Mouse (Mus musculus) embryonic facial prominence, embryonic 11.5 days (tissue): ENCODE measurements around the gene Six3. TPM values are rescaled to one million over a fixed set of nuclear protein-coding genes. Genes with fewer than 3 reads are reported as not detected.

Experiments used
- ATAC-seq: fragments of 200-750 bp; cut with Nextera tagmentation; replicated peaks from 2 replicates; pipeline ENCODE4 v1.8.0; 2017; ENCODE audit warnings: low read depth; ENCODE audit not compliant: insufficient number of reproducible peaks, low FRiP score, low TSS enrichment
- DNase-seq: peaks from one replicate; pipeline ENCODE4 v3.0.0-alpha.2; 2015; ENCODE audit warnings: low spot score
- H3K27ac ChIP-seq: fragments of 300-500 bp; sonication (generic); replicated peaks from 2 replicates; pipeline ENCODE4 v1.5.1; 2014; ENCODE audit warnings: mild to moderate bottlenecking, low read depth, low read length, control low read depth
- H3K27me3 ChIP-seq: fragments of 300-500 bp; sonication (generic); 2 replicates; pipeline ENCODE4 v1.6.1; 2014; ENCODE audit warnings: mild to moderate bottlenecking, low read length, moderate library complexity, mixed read lengths; ENCODE audit not compliant: control insufficient read depth, insufficient read depth
- H3K36me3 ChIP-seq: fragments of 300-500 bp; sonication (generic); replicated peaks from 2 replicates; pipeline ENCODE4 v1.6.1; 2014; ENCODE audit warnings: low read depth, mild to moderate bottlenecking, low read length, moderate library complexity, mixed read lengths; ENCODE audit not compliant: control insufficient read depth, insufficient read depth
- H3K4me1 ChIP-seq: fragments of 300-500 bp; sonication (generic); 2 replicates; pipeline ENCODE4 v1.6.1; 2014; ENCODE audit warnings: low read length, mixed read lengths; ENCODE audit not compliant: control insufficient read depth, insufficient read depth
- H3K4me2 ChIP-seq: fragments of 300-500 bp; sonication (generic); 2 replicates; pipeline ENCODE4 v1.6.1; 2014; ENCODE audit warnings: low read depth, mild to moderate bottlenecking, control low read depth, low read length, moderate library complexity
- H3K4me3 ChIP-seq: fragments of 300-500 bp; sonication (generic); 2 replicates; pipeline ENCODE4 v1.5.1; 2014; ENCODE audit warnings: low read depth, low read length, control low read depth
- H3K9ac ChIP-seq: fragments of 300-500 bp; sonication (generic); replicated peaks from 2 replicates; pipeline ENCODE4 v1.6.1; 2014; ENCODE audit warnings: mild to moderate bottlenecking, control low read depth, low read length
- H3K9me3 ChIP-seq: fragments of 300-500 bp; sonication (generic); replicated peaks from 2 replicates; pipeline ENCODE4 v1.6.1; 2016; ENCODE audit warnings: mild to moderate bottlenecking, low read length, inconsistent platforms, mixed read lengths; ENCODE audit not compliant: control insufficient read depth
- WGBS: fragments of 180-500 bp; shearing (Covaris S2); extraction: QIAGEN DNeasy Blood & Tissue Kit; methylation state at CpG from one replicate; pipeline ENCODE4 v1.1.7; 2014; 5-methylcytosine and 5-hydroxymethylcytosine counted together
- polyA plus RNA-seq: library from polyadenylated mRNA; unstranded; fragments of >200 nt; fragmentation: Nextera tagmentation; extraction: Ambion mirVana; gene quantifications from 2 replicates; pipeline ENCODE4 v1.2.1, GENCODE M21; 2014

Six3 gene
- polyA plus RNA-seq, 1 experiment from 2014 or later, result 9.5 TPM

DNA sequence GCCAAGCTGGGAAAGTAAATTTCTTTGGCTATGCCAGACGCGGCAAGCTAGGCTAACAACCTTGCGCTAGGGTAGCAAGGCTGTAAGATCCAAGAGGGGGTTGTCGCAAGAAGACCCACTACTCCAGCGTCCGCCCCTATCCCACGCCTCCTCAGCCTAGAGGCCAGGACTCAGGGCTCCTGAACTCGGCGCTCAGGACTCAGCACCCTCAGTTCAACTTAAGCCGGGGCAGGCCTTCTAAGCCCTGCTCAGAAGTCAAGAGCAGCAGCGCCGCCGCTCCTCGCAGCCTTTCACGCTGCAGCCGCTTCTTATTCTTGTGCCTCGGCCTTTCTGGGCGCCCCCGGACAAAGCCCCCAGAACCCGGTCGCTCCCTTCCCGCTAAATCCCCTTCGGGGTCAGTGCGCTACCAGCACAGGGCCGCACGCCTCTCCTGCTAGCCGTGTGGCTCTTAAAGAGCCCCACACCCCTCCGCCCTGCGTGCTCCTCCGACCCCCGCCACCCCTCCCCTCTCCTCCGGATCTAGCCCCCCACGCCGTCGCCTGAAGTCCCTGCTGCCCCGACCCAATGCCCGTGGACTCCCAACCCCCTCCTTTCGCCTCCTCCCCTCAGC is 1.4 kb downstream of the Six3 start:
- no peaks in the 10 kb centered on the region for H3K9me3 ChIP-seq
- H3K4me3 ChIP-seq, result peak overlapping the region; percentile 29
- peaks cover 90% of the 10 kb centered on the region for H3K27me3 ChIP-seq
- no peak for ATAC-seq
- peak overlapping the region; percentile 34 for H3K4me2 ChIP-seq
- WGBS, result under 1% methylated on average over 38 of the region's 38 CpGs
- H3K36me3 ChIP-seq, result no peaks in the 10 kb centered on the region
- peak; percentile 34 for DNase-seq
- peak overlapping the region; percentile 53 for H3K9ac ChIP-seq
- peak overlapping the region; percentile 56; the same call in 1 of the 2 replicates for H3K27ac ChIP-seq
- H3K4me1 ChIP-seq, result 0 out of 2 replicates have a peak, but pooled peaks cover 4% of the 10 kb centered on the region

DNA sequence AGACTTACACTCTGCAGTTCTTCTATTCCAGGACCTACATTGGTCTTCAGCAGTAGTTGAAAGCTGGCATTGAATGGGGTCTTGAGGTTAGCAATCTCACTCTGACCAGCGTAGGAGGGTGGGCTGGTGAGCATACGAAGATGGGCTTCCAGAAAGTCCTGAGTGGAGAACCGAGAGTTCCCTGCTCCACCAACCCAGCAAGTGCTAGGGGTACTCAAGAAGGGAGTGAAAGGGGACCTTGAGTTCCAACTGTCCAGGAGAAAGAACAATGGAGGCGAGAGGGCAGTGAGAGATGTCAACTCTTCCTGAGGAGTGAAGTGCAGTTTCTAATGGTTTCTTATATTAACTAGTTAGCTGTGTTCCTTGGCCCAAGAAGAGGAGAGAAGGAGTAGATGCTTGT is 2.2 kb downstream of the Six3 start:
- Histone ChIP-seq H3K36me3 (no peaks in the 10 kb centered on the region), H3K9ac (peak overlapping the region; percentile 53), H3K27ac (no peak overlapping the region), H3K4me3 (peak overlapping the region; percentile 29), H3K9me3 (no peaks in the 10 kb centered on the region), H3K27me3 (peaks cover 90% of the 10 kb centered on the region), H3K4me1 (0 out of 2 replicates have a peak, but pooled peaks cover 4% of the 10 kb centered on the region), H3K4me2 (peak overlapping the region; percentile 34)
- no peak for DNase-seq
- ATAC-seq, result no peak
- WGBS, result 4% methylated on average over 4 of the region's 4 CpGs

DNA sequence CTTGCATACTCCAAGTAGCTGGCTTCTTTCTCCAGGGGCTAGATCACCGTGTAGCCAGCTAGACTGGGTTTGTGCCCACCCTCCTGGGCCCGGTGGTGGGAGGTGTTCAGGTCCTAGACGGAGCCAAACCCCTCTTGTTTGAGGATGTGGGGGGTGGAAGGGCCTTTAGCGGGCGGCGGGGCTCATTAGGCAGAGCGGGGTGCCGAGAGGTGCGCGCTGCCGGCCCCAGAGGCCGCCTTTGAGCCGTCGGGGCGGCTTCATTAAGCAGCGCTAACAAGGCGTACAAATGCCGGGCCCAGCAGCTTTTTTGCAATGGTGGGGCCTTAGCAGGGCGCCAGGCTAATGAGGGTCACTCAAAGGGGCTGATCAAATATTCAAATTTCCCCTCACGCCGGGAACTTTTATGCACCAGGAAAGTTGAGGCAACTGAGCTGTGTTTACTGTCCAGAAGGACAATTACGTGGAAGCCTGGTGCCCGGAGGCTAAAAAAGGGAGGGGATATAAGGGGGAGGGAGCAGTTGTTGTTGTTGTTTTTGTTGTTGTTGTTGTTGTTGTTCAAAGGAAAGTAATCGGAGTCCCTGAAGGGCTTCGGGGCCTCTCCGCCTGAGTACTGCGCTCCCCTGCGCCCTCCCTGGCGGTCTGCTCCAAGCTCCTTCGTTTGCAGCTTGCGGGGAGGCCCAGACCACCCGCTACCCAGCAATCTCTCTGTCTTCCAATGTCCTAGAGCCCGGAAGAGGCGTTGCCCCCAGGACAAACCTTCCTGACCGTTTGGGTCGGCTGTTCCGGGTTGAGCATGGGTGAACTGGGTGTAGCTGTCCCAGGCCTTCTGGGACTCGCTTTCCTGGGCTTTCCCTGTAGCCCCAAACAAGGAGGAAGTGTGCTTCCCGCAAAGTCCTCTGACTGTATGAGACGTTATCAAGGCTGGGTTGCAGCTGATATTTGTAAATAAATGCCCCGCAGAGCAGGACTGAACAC is 3.4 kb downstream of the Six3 start:
- Histone ChIP-seq H3K4me2 (peak overlapping the region; percentile 1), H3K27ac (peak overlapping the region; percentile 41; the same call in 1 of the 2 replicates), H3K27me3 (peaks cover 91% of the 10 kb centered on the region), H3K4me3 (peak overlapping the region; percentile 38), H3K9me3 (no peaks in the 10 kb centered on the region), H3K4me1 (0 out of 2 replicates have a peak, but pooled peaks cover 4% of the 10 kb centered on the region), H3K36me3 (no peaks in the 10 kb centered on the region), H3K9ac (peak overlapping the region; percentile 42)
- peak; percentile 57 for DNase-seq
- under 1% methylated on average over 41 of the region's 41 CpGs for WGBS
- ATAC-seq, result no peak

DNA sequence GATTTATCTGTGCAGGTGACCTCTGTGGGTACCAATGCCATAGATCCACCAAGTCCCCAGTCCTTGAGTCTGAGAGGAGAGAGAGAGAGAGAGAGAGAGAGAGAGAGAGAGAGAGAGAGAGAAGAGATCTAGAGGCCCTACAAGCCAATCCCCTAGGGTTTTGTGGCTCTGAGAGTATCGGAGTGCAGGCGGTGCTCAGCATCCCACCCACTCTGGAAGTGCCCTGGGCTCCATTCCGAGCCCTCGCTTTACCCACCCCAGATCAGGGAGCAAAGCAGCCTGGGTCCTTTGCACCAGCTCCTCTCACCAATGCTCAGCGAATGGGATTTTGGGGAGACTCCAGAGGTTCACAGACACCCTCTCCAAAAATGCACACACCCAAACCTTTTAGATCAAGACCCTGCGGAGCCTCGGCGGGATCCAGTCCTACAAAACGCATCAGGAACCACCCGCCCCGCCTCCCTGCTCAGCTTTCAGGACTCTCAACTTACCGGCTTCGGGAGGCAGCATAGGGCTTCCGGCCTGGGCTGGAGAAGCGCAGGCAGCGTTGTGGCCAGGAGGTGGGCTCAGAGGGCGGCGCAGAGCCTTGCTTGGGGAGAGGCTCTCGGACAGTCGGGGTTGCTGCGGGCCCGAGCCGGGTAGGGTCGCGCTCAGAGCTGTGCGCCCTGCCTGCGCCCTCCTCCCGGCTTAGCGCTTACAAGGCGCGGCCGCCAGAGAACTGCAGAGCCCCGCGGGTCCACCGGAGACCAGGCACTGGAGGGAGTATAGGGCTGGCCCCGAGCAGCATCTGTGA is 4.4 kb downstream of the Six3 start:
- Histone ChIP-seq H3K9me3 (no peaks in the 10 kb centered on the region), H3K36me3 (no peaks in the 10 kb centered on the region), H3K4me1 (0 out of 2 replicates have a peak, but pooled peaks cover 4% of the 10 kb centered on the region), H3K27me3 (peaks cover 89% of the 10 kb centered on the region), H3K27ac (peak overlapping the region; percentile 76), H3K4me2 (peak overlapping the region; percentile 52), H3K4me3 (peak overlapping the region; percentile 38), H3K9ac (peak overlapping the region; percentile 59)
- WGBS, result under 1% methylated on average over 36 of the region's 36 CpGs
- peak; percentile 72 for DNase-seq
- peak; percentile 32 for ATAC-seq

DNA sequence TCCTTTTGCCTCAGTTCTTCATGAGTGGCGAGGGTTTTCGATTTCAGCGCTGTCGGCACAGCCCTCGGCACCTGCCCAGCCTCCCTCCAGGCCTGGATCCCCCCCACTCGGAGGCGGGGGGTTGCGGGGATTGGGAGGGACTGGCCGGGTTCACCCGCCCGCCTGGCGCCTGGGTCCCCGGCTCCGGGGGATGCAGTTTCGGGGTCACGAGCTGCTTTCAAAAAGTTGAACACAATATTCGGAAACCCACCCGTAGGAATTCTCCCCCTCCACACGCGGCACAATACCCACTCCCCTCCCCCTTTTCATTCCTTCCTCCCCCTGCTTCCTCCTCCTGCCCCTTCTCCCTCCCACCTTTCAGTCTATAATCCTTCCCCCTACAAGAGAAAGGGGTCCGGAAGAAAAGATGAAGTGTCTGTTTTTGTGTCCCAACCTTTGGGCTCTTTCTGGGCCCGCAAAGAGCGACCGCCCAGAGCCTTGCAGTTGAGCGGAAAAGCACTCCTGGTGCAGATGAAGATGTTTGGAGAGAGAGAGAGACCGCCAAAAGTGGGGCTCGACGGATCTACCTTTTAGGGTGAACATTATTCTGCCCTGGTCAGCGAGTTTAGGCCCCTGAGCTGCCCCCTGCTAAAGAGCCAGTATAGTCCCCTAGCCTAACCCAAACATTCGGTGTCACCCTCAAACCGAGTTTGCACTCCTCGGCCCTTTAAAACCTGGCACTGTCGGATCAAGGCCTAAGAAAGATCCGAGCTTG is 5.1 kb downstream of the Six3 start:
- under 1% methylated on average over 34 of the region's 34 CpGs for WGBS
- Histone ChIP-seq H3K36me3 (no peaks in the 10 kb centered on the region), H3K27me3 (peaks cover 86% of the 10 kb centered on the region), H3K9me3 (no peaks in the 10 kb centered on the region), H3K27ac (peak overlapping the region; percentile 76), H3K4me3 (peak overlapping the region; percentile 38), H3K9ac (peak overlapping the region; percentile 59), H3K4me2 (peak overlapping the region; percentile 52), H3K4me1 (0 out of 2 replicates have a peak, but pooled peaks cover 4% of the 10 kb centered on the region)
- ATAC-seq, result peak; percentile 15
- peak; percentile 54 for DNase-seq

DNA sequence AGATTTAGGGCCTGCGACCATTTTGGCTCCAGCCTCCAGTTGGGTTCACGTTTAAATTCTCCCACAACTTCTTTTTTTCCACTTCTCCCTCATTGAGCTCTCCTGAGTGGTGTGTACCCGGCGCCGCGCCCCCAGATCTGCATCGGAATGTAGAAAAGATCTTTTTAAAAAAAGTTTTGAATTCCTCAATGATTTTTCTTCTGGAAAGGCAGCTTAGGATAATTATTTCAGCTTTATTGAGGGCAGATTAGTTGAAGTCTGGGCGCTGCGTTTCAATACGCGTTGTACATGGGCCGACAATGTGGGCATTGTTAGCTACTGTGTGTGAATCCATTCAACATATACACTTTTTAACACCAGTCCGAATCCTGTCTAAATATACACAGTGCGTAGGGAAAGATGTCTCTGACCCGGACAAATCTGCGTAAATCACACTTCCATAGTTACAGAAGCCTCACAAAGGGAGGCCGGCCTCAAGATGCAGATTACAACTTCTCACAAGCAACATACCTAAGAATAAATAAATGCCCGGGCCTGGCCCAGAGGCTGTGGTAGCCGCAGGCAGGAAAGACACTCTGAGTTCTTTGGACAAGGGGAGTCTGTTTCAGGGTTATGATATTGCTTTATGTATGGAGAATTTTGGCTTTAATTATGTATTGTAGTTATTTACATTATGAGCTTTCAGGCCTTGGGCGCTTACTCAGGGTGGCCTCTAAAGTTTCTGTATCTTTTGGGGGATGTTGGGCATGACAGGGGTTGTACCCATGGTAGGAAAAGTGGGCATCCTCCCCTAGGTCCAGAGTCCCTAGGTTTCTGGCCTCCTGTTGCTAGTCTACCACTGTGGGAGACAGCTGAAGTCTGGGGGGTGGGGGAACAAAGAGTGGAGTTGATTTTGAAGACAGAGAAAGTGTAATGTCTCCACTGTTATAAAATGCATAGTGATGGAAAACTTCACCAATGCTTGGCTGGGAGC is 6.0 kb downstream of the Six3 start:
- peak; percentile 41 for DNase-seq
- H3K4me1 ChIP-seq, result 0 out of 2 replicates have a peak, but pooled peaks cover 4% of the 10 kb centered on the region
- H3K4me3 ChIP-seq, result peak overlapping the region; percentile 38; the same call in 1 of the 2 replicates
- 2% methylated on average over 20 of the region's 20 CpGs for WGBS
- peak overlapping the region; percentile 5; the same call in 1 of the 2 replicates for H3K4me2 ChIP-seq
- peaks cover 80% of the 10 kb centered on the region for H3K27me3 ChIP-seq
- no peaks in the 10 kb centered on the region for H3K36me3 ChIP-seq
- H3K9me3 ChIP-seq, result no peaks in the 10 kb centered on the region
- peak overlapping the region; percentile 48; the same call in 1 of the 2 replicates for H3K27ac ChIP-seq
- no peak for ATAC-seq
- H3K9ac ChIP-seq, result no peak overlapping the region; the same call in 1 of the 2 replicates
